Mouse (Mus musculus): ENCODE measurements at regions not wholly inside any gene's neighbourhood (a gene's known extent, or its start where the extent isn't known, plus 50 kb on each side); places are given as distances from the start of the nearest gene placed in this dataset.

DNA sequence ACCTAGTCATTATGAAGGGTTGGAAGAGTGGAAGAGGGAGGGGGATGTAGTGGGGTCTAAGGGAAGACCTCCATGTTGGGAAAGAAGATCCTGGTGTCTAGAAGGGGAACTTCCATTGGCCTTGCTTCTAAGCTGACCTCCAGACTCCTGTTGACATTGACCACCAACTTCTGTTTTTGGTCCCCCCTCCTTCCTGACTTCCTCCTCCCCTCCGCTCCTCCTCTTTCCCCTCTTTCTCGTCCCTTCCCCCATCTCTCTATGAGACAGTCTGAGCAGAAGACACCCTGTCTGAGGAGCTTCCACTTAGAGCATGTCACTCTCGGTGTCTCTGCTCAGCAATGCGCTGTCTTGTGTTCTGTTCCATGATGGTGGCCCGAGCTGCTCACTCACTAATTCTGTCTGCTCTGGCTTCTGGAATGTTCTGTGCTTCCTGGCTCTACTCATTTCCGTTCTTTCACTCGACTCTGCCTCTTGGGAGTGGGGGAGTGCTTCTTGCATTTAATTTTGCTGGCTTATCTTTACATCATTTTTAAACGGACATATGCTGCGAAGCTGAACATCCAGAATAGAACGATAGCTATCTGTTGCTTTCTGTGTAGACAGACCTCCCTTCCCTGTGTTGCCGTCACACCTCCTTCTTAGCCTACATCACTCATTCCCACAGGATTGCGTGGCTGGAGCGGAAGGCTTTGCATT is 148.7 kb downstream of the Tpra1 start:
- no peak for DNase-seq (ENCODE audit: low spot score in 2 of 2)

DNA sequence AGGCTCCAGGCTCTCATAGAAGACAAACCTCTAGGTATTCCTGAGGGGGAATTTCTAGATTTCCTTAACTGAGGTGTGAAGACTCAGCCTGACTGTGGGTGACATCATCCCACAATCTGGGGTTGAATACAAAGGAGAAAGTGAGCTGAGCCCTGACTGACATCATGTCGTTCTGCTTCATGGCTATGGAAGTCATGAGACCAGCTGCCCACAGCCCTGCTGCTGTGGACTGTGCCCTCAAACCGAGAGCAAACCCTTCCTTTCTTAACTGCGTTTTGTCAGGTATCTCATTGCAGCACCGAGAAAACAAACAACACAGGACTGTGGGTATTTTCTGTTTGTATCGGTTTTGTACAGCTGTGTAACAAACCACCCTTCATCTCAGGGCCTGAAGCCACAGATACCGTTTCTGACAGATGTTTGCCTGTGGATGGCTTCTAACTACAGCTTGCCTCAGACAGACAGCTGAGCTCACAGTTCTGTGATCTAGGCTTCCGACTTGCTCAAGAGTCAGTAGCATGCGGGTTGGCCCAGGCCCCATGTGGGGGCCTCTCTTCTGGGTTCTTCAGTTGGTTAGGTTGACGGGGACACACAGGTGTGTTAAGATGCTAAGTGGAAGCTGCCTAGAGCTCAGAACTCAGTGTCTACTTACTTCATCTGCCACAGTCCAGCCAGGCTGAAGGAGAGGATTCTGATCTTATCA is 150.9 kb downstream of the Tpra1 start:
- DNase-seq (ENCODE audit: low spot score in 2 of 2): no peak

DNA sequence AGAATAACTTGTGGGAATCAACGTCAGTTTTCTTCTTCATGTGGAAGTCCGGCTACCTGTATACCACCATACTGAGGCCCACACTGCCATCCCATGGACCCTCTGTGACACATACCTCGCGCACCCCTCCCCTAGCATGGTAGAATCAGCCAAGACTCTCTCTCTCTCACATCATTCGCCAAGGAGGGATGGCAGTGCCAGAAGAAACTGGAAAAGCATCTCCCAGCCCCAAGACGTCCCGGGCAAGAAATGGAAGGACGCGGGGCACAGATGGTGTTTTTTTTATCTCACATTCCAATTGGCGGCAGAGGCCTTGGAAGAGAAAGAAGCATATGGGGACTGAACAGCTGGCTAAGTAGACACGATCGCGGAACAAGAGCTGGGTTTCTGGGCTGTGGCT is 152.0 kb downstream of the Tpra1 start:
- DNase-seq (ENCODE audit: low spot score in 2 of 2): no peak

DNA sequence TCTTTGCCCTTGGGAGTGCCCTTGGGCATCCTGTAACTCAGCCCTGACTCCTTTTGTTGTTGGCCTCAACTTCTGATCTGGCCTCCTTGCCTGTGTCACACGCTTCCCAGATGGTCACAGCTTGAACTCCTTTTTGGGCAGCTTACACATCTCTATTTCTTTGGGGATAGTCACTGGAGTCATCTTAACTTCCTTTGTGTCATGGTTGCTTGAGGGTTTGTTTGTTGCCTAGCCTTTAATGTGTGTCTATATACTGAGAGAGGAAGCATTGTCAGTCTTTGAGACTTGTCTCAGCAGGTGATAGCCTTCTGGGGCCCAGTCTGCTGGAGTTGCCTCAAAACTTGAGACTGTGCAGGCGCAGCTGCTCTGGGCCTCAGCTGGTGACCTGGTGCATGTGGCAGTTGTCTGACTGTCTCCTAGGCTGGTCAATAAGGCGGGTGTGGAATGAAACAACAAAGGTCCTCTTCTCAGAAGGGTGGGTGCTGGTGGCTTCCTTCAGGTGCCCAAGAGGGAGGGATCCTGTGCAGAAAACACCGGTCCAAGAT is 157.5 kb downstream of the Tpra1 start:
- no peak for DNase-seq (ENCODE audit: low spot score in 2 of 2)

DNA sequence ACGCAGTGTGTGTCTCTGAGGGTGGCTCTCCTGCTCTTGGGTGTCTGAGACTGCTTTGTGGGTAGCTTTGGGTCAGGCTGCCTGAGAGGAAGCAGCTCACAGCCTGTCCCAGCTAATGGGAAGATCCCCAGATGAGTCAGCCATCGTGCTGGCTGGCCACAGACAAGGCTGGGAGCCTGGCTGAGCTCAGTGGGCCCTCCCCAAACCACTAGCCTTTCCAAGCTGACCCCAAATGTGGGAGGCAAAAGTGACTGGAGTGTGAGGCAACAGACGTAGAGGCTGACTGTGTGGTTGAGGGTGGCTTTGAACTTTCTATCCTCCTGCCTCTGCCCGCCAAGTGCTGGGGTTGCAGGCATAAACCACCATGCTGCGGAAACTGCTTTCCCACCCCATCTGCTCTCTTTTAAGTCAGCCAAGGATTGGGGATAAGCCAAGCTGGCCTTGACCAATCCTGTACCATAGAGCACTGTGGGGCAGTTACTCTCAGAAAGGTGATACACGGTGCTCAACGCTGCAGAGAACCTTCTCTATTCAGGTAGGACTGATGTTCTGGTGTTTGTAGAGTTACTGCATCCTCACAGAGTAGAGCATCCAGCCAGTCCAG is 163.0 kb downstream of the Tpra1 start:
- no peak for DNase-seq (ENCODE audit: low spot score in 2 of 2)

DNA sequence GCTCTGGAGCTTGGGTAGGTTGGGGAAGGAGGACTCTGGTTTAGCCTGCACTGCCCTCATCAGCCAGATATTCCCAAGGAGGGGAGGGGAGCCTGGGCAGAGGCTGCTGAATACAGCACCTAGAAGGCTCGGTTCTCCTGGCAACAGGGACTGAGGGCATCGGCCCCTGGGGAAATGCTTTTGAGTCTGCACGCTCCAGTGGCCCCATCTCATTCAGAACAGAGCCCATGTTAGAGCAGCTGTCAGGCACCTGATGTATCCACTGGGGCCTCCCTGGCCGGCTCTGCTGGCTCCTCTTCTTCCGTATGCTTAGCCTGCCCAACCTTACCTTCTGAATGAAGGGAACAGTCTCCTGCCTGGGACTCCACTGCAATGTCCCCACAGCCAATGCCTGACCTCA is 164.5 kb downstream of the Tpra1 start:
- DNase-seq (ENCODE audit: low spot score in 2 of 2): no peak

DNA sequence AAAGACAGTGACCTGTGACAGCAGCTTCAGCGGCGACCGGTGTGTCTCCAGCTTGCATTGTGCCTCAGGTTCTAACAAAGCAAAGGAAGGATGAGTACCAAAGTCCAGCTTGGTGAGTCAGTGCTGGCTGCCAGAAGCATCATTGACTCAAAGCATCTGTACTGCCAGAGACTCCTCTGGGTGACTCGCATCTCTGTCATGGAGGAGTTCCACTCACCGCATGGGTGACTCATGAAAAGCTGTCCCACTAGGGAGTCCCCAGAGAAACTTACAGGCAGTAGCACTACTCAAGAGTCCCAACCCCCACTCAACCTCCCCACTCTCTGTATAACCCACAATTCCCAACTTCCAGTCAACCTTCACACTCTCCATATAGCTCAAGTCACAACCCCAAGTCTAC is 166.2 kb downstream of the Tpra1 start:
- DNase-seq (ENCODE audit: low spot score in 2 of 2): no peak

DNA sequence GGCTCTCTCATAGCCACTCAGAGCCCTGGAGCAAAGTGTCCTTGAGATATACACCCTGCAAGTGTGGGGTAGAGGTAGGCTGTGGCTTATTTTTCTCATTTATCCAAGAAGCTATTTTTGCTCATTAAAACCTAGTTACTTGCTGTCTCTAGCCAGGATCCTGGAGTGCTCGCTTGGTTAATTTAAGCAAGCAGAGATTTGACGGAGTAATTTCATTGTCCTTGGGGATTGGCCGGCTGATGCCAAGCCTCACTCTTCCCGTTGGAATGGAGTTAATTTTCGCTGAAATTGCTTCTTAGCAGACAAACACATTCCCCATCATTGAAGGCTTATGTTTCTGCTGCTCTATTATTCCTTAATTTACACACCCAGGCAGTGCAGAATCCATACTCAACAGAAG is 167.1 kb downstream of the Tpra1 start:
- DNase-seq (ENCODE audit: low spot score in 2 of 2): no peak

DNA sequence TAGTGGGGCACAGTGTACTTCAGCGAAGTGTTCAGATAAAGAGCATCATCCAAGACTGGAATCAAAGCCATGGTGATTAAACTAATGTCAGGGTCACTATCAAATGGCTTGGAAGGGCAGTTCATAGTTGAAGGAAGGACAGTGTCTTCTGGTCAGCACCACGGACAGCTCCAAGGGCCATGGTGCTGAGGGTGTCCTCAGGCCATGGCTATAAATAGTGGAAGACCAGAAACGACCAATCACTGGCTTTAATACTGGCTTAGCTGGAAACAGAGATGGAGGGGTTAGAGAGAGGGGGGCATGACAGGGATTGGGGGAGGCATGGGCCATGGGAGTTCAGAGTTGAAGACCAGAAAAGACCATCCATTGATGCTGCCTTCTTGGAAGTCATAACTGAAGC is 168.0 kb downstream of the Tpra1 start:
- peak; percentile 26 to 51 for DNase-seq (ENCODE audit: low spot score in 2 of 2)

DNA sequence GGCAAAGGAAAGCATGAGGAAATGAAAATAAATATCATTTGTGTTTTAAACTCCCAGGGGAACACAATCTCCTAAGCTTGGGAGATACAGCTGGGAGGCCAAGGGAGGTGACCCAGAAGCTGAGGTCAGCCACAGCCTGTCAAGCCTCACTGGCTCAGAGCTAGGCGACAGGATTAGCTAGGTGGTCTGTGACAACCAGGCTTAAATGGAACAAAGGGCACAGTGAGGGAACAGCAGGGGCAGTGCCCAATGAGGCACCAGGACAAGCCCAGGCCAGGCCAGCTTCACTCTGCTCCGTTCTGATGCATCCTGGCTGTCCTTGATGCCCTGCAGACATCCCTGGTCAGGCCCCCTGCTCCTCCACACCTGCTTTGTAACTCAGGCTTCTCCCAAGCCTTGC is 169.7 kb downstream of the Tpra1 start:
- no peak for DNase-seq (ENCODE audit: low spot score in 2 of 2)

DNA sequence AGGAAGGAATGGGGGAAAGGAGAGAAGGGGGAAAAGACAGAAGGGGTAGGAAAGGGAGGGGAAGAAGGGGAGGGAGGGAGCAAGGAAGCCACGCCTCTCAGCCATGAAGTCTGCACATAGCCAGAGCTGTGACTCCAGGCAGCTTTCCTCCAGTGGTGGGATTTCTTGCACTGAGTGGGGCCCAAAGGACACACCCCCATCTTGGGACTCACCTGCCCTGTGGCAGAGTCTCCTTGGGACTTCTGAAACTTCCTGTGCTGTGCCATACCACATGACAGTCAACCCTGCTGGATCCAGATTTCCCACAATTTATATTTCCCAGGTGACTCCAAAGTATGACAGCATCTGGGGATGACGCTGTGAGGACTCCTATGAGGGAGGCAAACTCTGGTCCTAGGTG is 170.5 kb downstream of the Tpra1 start:
- DNase-seq (ENCODE audit: low spot score in 2 of 2): no peak

DNA sequence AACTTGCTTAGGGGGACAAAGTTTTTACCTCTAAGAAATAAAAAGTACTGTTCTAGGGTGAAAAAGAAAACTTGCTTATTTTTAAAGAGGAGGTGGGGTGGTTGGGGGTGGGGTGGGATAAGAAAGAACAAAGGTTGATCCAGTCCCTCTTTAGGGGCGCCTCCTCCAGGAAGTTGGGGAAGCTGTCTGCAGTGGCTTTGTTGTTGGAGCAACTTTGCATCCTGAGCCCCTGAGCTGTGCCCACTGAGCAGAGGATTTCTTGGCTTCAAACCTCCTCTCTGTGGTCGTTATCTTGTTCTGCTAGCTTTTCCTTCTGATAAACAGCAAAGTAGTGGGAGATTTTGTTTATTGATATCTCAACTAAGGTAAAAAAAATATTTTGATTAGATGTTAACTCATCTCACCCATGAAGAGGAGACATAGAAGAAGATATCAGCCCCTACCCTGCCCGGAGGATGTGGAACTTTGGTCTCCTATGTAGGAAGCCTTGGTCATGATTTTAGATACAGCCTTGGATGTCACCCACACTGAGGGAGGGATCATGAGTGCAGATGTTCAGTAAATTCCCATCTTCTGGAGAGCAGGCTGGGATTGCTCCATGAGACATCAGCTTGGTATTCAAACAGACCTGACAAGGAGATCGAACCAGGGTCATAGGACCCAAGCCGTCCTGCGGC is 179.7 kb downstream of the Tpra1 start:
- DNase-seq (ENCODE audit: low spot score in 2 of 2): no peak

DNA sequence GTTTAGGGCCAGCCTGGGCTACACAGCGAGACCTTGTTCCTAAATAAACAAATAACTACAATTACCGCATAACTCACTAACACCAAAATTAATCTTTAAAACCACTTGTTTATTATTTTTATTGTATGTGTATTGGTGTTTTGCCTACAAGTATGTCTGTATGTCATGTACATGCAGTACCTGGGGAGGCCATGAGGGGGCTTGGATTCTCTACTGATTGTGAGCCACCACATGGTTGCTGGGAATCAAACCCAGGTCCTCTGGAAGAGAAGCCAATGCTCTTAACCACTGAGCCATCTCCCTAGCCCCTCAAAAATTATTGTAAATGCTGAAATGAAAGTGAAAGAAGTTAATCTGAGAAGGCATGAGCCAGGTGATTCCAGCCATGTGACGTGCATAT is 182.4 kb downstream of the Tpra1 start:
- no peak for DNase-seq (ENCODE audit: low spot score in 2 of 2)

DNA sequence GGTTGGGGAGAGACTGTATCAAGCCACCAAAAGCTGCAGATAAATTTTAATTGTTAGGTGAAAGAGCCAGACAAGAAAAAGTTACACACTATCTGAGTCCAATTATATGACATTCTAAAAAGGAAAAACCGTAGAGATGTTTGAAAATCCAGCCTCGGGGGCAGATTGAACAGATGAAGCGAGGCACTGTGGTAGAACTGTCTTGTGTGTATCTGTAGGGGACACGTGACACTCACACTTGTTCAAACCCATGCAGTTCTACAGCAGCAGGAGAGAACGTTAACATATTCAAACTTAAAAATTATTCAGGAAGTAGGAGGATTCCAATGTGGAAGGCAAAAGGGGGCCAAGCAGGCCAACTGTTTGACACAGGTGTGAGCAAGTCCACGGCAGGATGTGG is 183.1 kb downstream of the Tpra1 start:
- no peak for DNase-seq (ENCODE audit: low spot score in 2 of 2)

DNA sequence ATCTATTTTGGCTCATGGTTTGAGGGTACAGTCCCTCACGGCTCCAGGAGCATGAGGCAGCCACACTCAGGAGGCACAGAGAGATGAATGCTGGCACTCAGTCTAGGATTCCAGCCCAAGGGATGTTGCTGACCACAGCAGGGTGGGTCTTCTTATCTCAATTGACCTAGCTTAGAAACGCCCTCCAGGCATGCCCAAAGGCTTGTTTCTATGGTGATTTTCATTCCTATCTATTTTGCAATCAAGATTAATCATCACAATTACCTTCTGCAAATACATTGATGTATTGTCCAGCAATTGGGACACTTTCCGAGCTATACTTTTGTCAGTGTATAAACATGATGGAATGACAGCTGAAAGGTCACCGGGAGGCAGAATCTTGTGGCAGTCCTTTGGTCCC is 185.6 kb downstream of the Tpra1 start:
- DNase-seq (ENCODE audit: low spot score in 2 of 2): no peak

DNA sequence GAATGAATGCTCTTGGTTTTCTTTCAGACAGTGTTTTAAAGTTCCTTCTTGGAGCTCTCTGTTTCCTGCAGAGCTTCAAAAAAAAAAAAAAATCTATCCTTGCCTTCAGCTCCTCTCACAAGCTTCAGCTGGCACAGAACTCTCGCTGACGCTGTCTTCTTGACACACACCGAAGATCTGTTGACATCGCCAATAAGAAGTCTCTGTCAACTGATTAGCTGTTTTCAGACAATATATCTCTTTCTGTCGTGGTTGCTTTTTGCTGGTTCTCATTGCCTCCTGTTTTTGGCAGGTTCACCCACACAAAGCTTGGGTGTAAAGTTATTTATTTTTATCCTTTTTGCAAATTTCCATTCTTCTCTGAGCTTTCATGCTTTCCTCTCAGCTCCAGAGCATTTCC is 188.0 kb downstream of the Tpra1 start:
- no peak for DNase-seq (ENCODE audit: low spot score in 2 of 2)

DNA sequence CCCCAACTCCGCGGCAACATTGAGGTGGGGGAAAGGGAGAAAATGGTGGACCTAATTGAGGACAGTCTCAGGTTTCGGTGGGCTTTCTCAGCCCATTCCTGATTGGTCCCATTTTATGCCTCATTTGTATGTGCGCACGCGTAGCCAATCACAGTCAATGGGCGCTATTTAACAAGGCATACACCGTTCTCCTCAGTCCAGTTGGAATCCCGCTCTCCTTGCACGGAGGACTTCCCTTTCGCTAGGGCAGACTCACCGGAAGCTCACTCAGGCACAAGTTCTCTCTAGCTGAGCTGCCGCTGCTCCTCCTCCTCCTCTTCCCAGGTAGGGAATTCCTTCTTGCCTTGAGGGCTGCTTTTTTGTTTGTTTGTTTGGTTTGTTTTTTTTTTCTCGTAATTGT is 193.9 kb downstream of the Tpra1 start:
- DNase-seq (ENCODE audit: low spot score in 2 of 2): no peak

DNA sequence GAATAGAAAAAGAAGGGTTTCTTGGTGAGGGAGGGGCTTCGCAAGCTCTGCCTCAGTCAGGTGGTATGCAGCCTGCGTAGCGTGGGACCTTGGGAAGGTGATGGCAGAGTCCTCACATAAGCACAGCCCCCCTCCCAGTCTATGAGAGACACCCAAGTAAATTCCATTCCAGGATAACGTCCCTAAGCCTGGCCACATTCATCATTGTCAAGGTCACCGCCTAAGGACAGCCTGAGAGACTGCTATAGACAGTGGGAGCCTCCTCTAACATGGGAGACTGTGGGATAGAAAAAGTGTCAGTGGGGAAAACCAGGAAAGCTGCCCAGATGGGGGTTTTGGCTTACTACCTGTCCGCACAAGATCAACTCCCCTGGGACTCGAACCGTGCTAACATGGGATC is 195.5 kb downstream of the Tpra1 start:
- no peak for DNase-seq (ENCODE audit: low spot score in 2 of 2)

DNA sequence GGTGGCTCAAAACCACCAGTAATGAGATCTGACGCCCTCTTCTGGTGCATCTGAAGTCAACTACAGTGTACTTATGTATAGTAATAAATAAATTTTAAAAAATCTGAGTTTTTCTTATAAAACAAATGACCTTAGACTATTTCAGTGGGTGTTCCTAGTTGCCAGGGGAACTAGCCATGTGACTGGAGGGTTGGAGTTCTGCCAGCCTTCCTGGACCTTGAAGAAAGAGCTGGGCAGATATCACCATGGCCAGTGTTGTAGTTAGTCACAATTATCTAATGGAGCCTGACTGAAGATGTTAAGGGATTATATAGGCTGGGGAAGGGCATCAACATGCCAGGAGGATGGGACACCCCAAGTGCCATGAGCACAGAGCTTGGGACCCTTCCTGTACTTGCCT is 217.2 kb downstream of the Tpra1 start:
- DNase-seq (ENCODE audit: low spot score in 2 of 2): peak in 1 of 2 experiments; percentile 43

DNA sequence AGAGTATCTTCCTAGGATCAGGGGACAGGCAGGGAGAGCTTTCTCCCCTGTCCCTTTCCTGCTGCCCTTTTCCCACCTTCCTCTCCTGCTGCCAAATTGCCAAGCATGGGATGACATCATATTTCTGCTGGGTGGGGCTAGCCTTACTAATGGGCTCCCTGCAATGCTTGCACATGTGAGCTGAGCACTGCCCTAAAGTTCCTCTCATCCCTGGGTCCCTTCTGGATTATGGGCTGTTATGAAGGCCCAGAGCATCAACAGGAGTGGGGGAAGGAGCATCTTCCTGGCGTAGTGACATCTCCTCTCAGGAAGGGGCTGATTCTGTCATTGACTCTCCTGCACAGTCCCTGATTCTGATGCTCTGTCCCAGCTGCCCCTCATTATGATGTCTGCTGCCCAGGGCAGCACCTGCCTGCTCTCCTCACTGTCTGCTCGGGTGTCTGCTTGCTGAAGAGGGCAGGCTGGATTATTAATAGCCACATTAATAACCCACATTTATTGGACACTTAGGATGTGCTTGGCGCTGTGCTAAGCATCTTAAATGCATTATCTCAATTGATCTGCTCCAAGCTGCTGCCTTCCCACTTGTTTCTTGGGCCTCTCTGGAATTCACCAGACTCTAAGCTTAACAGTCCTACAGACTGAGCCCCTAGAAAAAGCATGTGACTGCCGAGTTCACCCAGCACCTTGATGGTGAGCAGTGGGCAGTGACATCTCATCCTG is 219.1 kb downstream of the Tpra1 start:
- no peak for DNase-seq (ENCODE audit: low spot score in 2 of 2)

DNA sequence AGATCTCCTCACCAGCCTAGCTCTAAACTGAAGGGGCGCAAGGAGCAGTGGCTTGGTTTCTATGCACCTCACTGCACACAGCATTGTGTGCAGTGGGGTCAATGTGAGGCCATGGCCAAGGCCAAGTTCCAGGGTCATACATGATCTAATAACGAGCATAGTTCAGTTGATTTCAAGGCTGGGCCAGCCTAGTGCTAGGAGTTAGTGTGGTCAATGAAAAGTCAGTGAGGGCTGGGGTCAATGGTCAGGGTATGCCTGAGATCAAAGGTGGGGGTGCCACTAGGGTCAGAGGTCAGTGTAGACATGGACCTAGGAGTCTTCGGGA is 219.7 kb downstream of the Tpra1 start:
- no peak for DNase-seq (ENCODE audit: low spot score in 2 of 2)

Data from adrenal gland, postnatal 4 days (tissue).